Mouse (Mus musculus) ES-Bruce4 (cell line): Measurements from ENCODE around the gene Odf3b.

Experiments used
- CTCF ChIP-seq: IDR thresholded peaks from one replicate; pipeline ENCODE4 v1.8.1; 2011; ENCODE audit warnings: low read depth, low read length
- EP300 ChIP-seq: IDR thresholded peaks from 2 replicates; pipeline ENCODE4 v1.6.1; 2011; ENCODE audit warnings: low read depth, low read length; ENCODE audit not compliant: insufficient read depth
- POLR2A ChIP-seq: IDR thresholded peaks from one replicate; pipeline ENCODE4 v1.8.1; 2011; ENCODE audit warnings: low read length; ENCODE audit not compliant: insufficient read depth

DNA sequence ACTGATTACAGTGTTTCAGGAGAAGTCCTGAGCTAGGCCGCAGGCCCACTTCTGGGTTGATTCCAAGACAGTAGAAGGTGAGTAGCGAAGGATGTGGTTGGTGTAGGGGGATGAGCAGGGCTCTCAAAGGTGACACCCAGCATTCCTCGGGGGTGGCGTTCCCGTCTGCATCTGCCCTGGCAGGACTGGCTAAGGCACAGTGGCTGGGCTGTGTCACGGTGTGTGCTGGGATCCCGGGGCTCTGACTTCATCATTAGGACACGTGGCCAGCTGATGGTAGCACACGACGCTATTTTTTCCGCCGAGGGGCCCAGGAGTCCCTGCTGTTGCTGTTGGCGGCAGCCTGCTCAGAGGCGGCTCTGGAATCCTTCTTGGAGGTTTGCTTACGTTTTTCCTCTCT lies 27.8 kb downstream of the Odf3b start:
- no peak for TF ChIP-seq EP300
- no peak for TF ChIP-seq CTCF
- no peak for TF ChIP-seq POLR2A
